In genomic region chr5:135657128-135657527, GRCm38 (mm10) we compare ENCODE assay signal across 15 mouse cellular contexts.
"Had no signal": no experiment of that assay in that cellular context is flagged by ENCODE, and none has a peak within 500 bp of the region (broad histone marks: within the 10 kb centered on the region; RNA-seq: fewer than 3 reads in every experiment).

No protein-coding gene starts in this region.

- H3K4me2 ChIP-seq: lung, embryonic 14.5 days; midbrain, embryonic 13.5 days; stomach, embryonic 15.5 days had no signal

- H3K4me3 ChIP-seq: layer of hippocampus, adult 2 months; limb, embryonic 13.5 days; midbrain, embryonic 13.5 days; stomach, embryonic 15.5 days had no signal

- H3K9me3 ChIP-seq: stomach, embryonic 15.5 days had no signal

- DNase-seq: kidney, adult 11 months; kidney, adult 9 months; kidney, postnatal 4 days; left cerebral cortex, postnatal 4 days; lung, embryonic 14.5 days; lung, postnatal 14 days; right cerebral cortex, postnatal 14 days; thymus, postnatal 36 days had no signal

- ATAC-seq: midbrain, embryonic 13.5 days had no signal

- H3K4me1 ChIP-seq: midbrain, embryonic 13.5 days; stomach, embryonic 15.5 days had no signal

- H3K9ac ChIP-seq: liver, embryonic 14.5 days; lung, embryonic 14.5 days; midbrain, embryonic 13.5 days; stomach, embryonic 15.5 days had no signal

- H3K36me3 ChIP-seq: limb, embryonic 13.5 days; midbrain, embryonic 13.5 days; stomach, embryonic 15.5 days had no signal

- H3K27ac ChIP-seq: kidney, postnatal 0 days; layer of hippocampus, adult 2 months; limb, embryonic 13.5 days; liver, embryonic 14.5 days; macrophage; midbrain, embryonic 13.5 days; stomach, embryonic 15.5 days had no signal

- H3K27me3 ChIP-seq: limb, embryonic 13.5 days; midbrain, embryonic 13.5 days; stomach, embryonic 15.5 days had no signal
